Mouse (Mus musculus) limb, embryonic 11.5 days (tissue): ENCODE results near the gene P4ha2. TPM values are rescaled to one million over a fixed set of nuclear protein-coding genes. Genes with fewer than 3 reads are reported as not detected.

ENCODE experiments used
- ATAC-seq: fragments of 200-750 bp; cut with Nextera tagmentation; 2 replicates; pipeline ENCODE4 v1.8.0; 2017; ENCODE audit warnings: low read depth; ENCODE audit not compliant: insufficient number of reproducible peaks, low FRiP score, low TSS enrichment
- DNase-seq: peaks from one replicate; pipeline ENCODE4 v3.0.0-alpha.2; 2015; ENCODE audit warnings: low spot score
- H3K27ac ChIP-seq: fragments of 300-500 bp; sonication (generic); replicated peaks from 2 replicates; pipeline ENCODE4 v1.5.1; 2014; ENCODE audit warnings: low read depth, mild to moderate bottlenecking, low read length
- H3K27me3 ChIP-seq: fragments of 300-500 bp; sonication (generic); 2 replicates; pipeline ENCODE4 v1.6.1; 2014; ENCODE audit warnings: mild to moderate bottlenecking, low read length, mixed read lengths; ENCODE audit not compliant: control insufficient read depth, insufficient read depth
- H3K36me3 ChIP-seq: fragments of 300-500 bp; sonication (generic); 2 replicates; pipeline ENCODE4 v1.6.1; 2014; ENCODE audit warnings: mild to moderate bottlenecking, low read length, moderate library complexity, mixed read lengths; ENCODE audit not compliant: control insufficient read depth, insufficient read depth
- H3K4me1 ChIP-seq: fragments of 300-500 bp; sonication (generic); 2 replicates; pipeline ENCODE4 v1.6.1; 2014; ENCODE audit warnings: low read length, mixed read lengths; ENCODE audit not compliant: control insufficient read depth, insufficient read depth
- H3K4me2 ChIP-seq: fragments of 300-500 bp; sonication (generic); 2 replicates; pipeline ENCODE4 v1.6.1; 2014; ENCODE audit warnings: low read depth, mild to moderate bottlenecking, moderate library complexity; ENCODE audit not compliant: severe bottlenecking
- H3K4me3 ChIP-seq: fragments of 300-500 bp; sonication (generic); 2 replicates; pipeline ENCODE4 v1.5.1; 2014; ENCODE audit warnings: low read depth, low read length
- H3K9ac ChIP-seq: fragments of 300-500 bp; sonication (generic); 2 replicates; pipeline ENCODE4 v1.6.1; 2014; ENCODE audit warnings: mild to moderate bottlenecking, low read length
- H3K9me3 ChIP-seq: fragments of 300-500 bp; sonication (generic); 2 replicates; pipeline ENCODE4 v1.6.1; 2016; ENCODE audit warnings: low read length; ENCODE audit not compliant: control insufficient read depth
- WGBS: fragments of 180-500 bp; shearing (Covaris S2); extraction: QIAGEN DNeasy Blood & Tissue Kit; methylation state at CpG from one replicate; pipeline ENCODE4 v1.1.7; 2014; 5-methylcytosine and 5-hydroxymethylcytosine counted together
- polyA plus RNA-seq: library from polyadenylated mRNA; unstranded; fragments of >200 nt; fragmentation: Nextera tagmentation; extraction: Ambion mirVana; gene quantifications from 2 replicates; pipeline ENCODE4 v1.2.1, GENCODE M21; 2014

The P4ha2 gene
- polyA plus RNA-seq, 1 experiment from 2014 or later = 44.3 TPM

DNA sequence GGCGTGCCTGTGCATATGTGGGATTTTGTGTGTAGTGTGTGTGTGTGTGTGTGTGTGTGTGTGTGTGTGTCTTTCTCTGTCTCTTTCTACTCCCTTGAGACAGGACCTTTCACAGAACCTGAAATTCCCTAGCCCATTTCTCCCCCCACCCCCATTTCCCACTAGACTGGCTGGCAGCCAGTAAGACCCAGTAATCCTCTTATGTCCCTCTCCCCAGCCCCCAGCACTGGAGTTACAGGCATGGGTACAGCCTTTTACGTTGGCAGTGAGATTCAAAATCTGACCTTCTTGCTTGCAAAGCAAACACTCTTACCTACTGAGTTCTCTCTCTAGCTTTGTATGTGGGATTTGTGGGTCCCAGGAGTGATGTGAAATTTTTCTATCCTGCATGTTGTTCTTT, 75.0 kb downstream of the P4ha2 start:
- no peak overlapping the region for H3K9ac ChIP-seq
- H3K27me3 ChIP-seq = no peaks in the 10 kb centered on the region
- ATAC-seq = no peak
- H3K36me3 ChIP-seq = no peaks in the 10 kb centered on the region
- no peaks in the 10 kb centered on the region for H3K4me1 ChIP-seq
- 74% methylated on average over 2 of the region's 2 CpGs for whole genome bisulfite sequencing
- no peaks in the 10 kb centered on the region for H3K9me3 ChIP-seq
- H3K4me3 ChIP-seq = no peak overlapping the region
- no peak overlapping the region for H3K4me2 ChIP-seq
- no peak for DNase-seq
- H3K27ac ChIP-seq = no peak overlapping the region

Other genes starting within 250 kb of the P4ha2 start
- gene Gm12216, start 240.8 kb upstream of the P4ha2 start, polyA plus RNA-seq = 0.47 TPM in 1 of 2 replicates, not detected in the other
- gene Slc22a5, start 208.4 kb upstream of the P4ha2 start, polyA plus RNA-seq = 5.3 and 6.6 TPM in 2 replicates
- gene Slc22a21, start 119.8 kb upstream of the P4ha2 start, polyA plus RNA-seq = 2.6 and 2.9 TPM in 2 replicates
- 0.89 and 1.1 TPM in 2 replicates for gene Slc22a4, start 72.0 kb upstream of the P4ha2 start, polyA plus RNA-seq
- gene Pdlim4, start 31.1 kb upstream of the P4ha2 start, polyA plus RNA-seq = 166 and 178 TPM in 2 replicates
- gene Csf2, start 149.6 kb downstream of the P4ha2 start, polyA plus RNA-seq = not detected in 2 replicates
- not detected in 2 replicates for gene Il3, start 167.2 kb downstream of the P4ha2 start, polyA plus RNA-seq
- gene Acsl6, start 203.7 kb downstream of the P4ha2 start, polyA plus RNA-seq = 1.5 and 1.7 TPM in 2 replicates